Mouse (Mus musculus): Measurements from ENCODE around the gene Trio. TPM values are rescaled to one million over a fixed set of nuclear protein-coding genes. Genes with fewer than 3 reads are reported as not detected.
A peak's percentile ranks its signal among the peaks of the same experiment; 100 is the strongest.

Gene Trio
- polyA plus RNA-seq (2016; fragmentation: Nextera tagmentation; extraction: Ambion mirVana), result 73.6 and 82.3 TPM in 2 replicates

DNA sequence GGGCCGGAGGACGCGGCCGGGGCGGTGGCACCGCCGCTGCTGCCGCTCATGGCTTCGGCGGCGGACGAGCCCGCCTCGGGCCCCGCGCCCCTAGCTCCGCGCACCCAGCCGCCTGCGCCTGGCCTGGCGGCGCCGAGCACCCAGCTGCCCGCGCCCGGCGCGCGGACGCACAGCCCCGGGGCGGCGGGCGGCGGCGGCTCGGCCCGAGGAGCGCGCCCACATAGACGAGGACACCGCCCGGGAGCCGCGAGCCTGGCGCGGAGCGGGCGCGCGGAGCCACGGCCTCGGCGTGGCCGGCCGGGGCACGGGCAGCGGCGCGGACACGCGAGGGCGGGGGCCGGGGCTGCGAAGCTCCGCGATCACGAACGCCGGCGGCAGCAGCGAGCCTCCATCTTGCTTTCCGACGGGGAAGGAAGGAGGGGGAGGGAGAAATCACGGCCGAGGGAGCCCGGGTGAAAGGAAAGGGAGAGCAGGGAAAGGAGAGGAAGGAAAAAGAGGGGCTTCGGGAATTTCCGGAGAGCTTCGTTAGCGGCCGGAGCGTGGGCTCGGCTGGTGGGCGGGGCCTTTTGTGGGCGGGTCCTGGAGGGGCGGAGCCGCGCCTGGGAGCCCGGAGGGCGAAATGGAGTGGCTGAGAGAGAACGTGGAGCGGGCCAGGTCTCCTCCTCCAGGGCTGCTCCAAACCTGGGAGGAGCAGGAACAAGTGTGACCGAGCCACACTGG lies at the start of gene Trio:
Gene Trio (minus strand): TSS at position 402 of the 720 bp plus-strand sequence.
- Histone ChIP-seq H3K9me3 (no peaks in the 10 kb centered on the region), H3K4me2 (peak within 1 kb of the TSS; percentile 94), H3K27me3 (no peaks in the 10 kb centered on the region), H3K9ac (replicated peaks) (peak within 1 kb of the TSS; percentile 97), H3K36me3 (no peaks in the 10 kb centered on the region), H3K4me3 (replicated peaks) (peak within 1 kb of the TSS; percentile 94), H3K4me1 (replicated peaks) (peaks cover 38% of the 10 kb centered on the region), H3K27ac (peak within 1 kb of the TSS; percentile 96)
- under 1% methylated on average over 85 of the region's 94 CpGs for whole genome bisulfite sequencing
- peak; percentile 96 for ATAC-seq (ENCODE audit: insufficient number of reproducible peaks, insufficient read depth, low FRiP score, low TSS enrichment, low read depth)

DNA sequence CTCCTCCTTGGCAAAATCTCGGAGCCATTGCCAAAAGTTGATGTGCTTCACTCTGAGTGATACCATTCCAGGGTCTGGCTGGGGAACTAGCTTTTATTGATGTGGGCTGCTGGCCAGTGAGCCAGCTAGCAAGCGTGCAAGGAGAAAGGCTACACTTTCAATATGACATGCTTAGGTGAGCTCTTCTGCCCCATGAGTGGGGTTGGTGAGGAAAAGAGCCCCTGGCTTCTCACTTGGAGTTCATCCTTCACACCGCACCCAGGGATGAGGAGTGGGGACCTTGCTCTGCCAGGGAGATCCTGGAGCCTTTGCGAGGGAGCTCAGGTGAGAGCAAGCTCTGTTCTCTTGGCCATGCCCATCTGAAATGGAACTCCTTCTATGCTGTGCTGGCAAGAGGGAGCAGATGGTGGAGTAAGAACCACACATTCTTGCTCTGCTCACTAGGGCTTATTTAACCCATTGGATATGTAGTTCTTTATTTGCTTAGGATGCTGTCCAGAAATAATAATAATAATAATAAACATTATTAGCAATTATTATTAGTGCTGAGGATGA lies 48.8 kb upstream of the Trio start:
- WGBS, result 88% methylated on average over 4 of the region's 4 CpGs
- Histone ChIP-seq H3K4me3 (replicated peaks) (no peak overlapping the region), H3K9ac (replicated peaks) (no peak overlapping the region), H3K27me3 (peaks cover 18% of the 10 kb centered on the region), H3K36me3 (no peaks in the 10 kb centered on the region), H3K9me3 (no peaks in the 10 kb centered on the region), H3K4me2 (no peak overlapping the region), H3K27ac (no peak overlapping the region), H3K4me1 (replicated peaks) (no peaks in the 10 kb centered on the region)
- ATAC-seq (ENCODE audit: insufficient number of reproducible peaks, insufficient read depth, low FRiP score, low TSS enrichment, low read depth), result no peak

- Histone ChIP-seq H3K9me3 (no peaks in the 10 kb centered on the region), H3K9ac (replicated peaks) (no peak overlapping the region), H3K27ac (no peak overlapping the region), H3K4me2 (no peak overlapping the region), H3K27me3 (peaks cover 18% of the 10 kb centered on the region), H3K4me1 (replicated peaks) (no peaks in the 10 kb centered on the region), H3K4me3 (replicated peaks) (no peak overlapping the region), H3K36me3 (no peaks in the 10 kb centered on the region)
- WGBS, result 32% methylated on average over 7 of the region's 7 CpGs
- no peak for ATAC-seq (ENCODE audit: insufficient number of reproducible peaks, insufficient read depth, low FRiP score, low TSS enrichment, low read depth)
These were observed 46.0 kb upstream of the Trio start for GRCm38 (mm10) chr15:28071601-28072000.

DNA sequence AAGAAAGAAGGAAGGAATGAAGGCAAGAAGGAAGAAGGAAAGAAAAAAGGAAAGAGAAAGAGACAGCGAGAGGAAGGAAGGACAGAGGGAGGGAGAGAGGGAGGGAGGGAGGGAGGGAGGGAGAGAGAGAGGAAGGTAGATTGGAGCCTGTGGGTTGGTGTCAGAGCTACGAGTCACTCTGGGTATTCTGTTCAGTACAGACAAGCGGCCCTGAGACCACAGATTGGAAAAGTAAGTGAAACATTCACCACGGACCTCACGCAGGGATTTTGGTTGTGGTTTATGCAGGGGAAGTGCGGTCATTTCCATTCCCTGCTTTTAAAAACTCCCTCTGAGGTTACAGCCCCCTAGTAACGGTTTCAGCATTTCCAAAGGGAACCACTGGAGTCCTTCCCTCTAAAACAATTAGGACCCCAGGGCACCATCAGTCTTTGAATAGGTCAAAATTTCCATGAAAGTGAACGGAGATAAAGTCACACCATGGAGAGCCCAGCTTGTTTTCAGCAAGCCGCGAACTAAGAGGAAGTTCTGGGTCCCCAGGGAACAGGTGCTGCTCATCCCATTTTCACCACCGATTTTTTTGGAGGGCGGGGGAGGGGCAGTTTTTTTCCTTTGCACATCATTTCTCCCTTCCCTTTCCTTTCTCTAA lies 45.2 kb upstream of the Trio start:
- H3K9me3 ChIP-seq, result no peaks in the 10 kb centered on the region
- no peak overlapping the region for H3K4me3 ChIP-seq (replicated peaks)
- peak overlapping the region; percentile 26; the same call in 1 of the 2 replicates for H3K4me2 ChIP-seq
- no peaks in the 10 kb centered on the region for H3K36me3 ChIP-seq
- no peaks in the 10 kb centered on the region for H3K4me1 ChIP-seq (replicated peaks)
- peaks cover 18% of the 10 kb centered on the region for H3K27me3 ChIP-seq
- ATAC-seq (ENCODE audit: insufficient number of reproducible peaks, insufficient read depth, low FRiP score, low TSS enrichment, low read depth), result no peak
- no peak overlapping the region for H3K27ac ChIP-seq
- H3K9ac ChIP-seq (replicated peaks), result no peak overlapping the region
- 4% methylated on average over 12 of the region's 12 CpGs for WGBS

- Histone ChIP-seq H3K4me3 (replicated peaks) (no peak overlapping the region), H3K36me3 (no peaks in the 10 kb centered on the region), H3K9me3 (no peaks in the 10 kb centered on the region), H3K27ac (no peak overlapping the region), H3K4me1 (replicated peaks) (no peaks in the 10 kb centered on the region), H3K9ac (replicated peaks) (no peak overlapping the region), H3K27me3 (peaks cover 18% of the 10 kb centered on the region), H3K4me2 (no peak overlapping the region)
- no peak for ATAC-seq (ENCODE audit: insufficient number of reproducible peaks, insufficient read depth, low FRiP score, low TSS enrichment, low read depth)
- WGBS, result 60% methylated on average over 5 of the region's 5 CpGs
These were observed 44.6 kb upstream of the Trio start for GRCm38 (mm10) chr15:28070221-28070620.

GRCm38 (mm10) chr15:28067373-28067772 lies 41.7 kb upstream of the Trio start:
- Histone ChIP-seq H3K4me1 (replicated peaks) (no peaks in the 10 kb centered on the region), H3K27ac (no peak overlapping the region), H3K4me3 (replicated peaks) (no peak overlapping the region), H3K9me3 (0 out of 2 replicates have a peak, but pooled peaks cover 4% of the 10 kb centered on the region), H3K36me3 (no peaks in the 10 kb centered on the region), H3K27me3 (peaks cover 18% of the 10 kb centered on the region), H3K4me2 (no peak overlapping the region), H3K9ac (replicated peaks) (no peak overlapping the region)
- ATAC-seq (ENCODE audit: insufficient number of reproducible peaks, insufficient read depth, low FRiP score, low TSS enrichment, low read depth), result no peak

DNA sequence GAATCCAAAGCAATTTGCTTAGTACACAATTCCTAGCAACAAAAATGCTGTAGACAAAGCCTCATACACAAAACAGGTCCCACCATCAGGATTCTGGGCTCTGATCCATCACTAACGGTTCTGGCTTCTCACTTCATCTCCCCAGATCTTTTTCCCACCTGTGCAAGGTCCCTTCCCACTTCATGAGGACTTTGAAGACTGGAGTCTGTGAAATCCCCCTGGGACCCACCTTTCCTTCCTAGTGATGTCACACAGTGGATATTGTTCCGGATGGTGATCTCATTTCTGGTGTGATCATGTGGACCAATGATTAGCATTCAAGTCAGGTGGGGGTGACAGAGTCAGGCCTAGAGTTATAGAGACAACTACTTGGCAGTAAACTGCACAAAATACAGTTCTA lies 40.8 kb upstream of the Trio start:
- no peak overlapping the region for H3K4me2 ChIP-seq
- no peak overlapping the region for H3K27ac ChIP-seq
- H3K4me3 ChIP-seq (replicated peaks), result no peak overlapping the region
- no peaks in the 10 kb centered on the region for H3K4me1 ChIP-seq (replicated peaks)
- H3K9ac ChIP-seq (replicated peaks), result no peak overlapping the region
- WGBS, result 77% methylated on average over 2 of the region's 2 CpGs
- ATAC-seq (ENCODE audit: insufficient number of reproducible peaks, insufficient read depth, low FRiP score, low TSS enrichment, low read depth), result no peak
- H3K36me3 ChIP-seq, result no peaks in the 10 kb centered on the region
- peaks cover 11% of the 10 kb centered on the region for H3K27me3 ChIP-seq
- 0 out of 2 replicates have a peak, but pooled peaks cover 4% of the 10 kb centered on the region for H3K9me3 ChIP-seq

DNA sequence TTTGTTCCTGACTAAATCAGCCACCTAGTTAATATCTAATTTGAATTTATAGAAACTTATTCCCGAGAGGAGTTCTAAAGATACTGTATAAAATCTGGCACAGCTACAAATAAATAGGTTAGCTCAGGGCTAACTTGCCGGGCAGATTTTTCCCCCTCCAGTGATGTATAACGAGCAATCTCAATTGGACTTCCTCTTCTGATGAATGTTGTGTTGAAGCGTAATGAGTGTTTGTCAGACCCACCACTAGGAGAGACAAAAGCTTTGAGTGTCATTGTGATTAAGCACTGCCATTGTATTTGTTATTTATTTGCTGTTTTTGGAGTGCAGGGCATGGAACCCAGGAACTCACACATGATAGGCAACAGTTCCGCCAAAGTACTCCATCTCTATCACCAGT lies 39.9 kb upstream of the Trio start:
- H3K4me1 ChIP-seq (replicated peaks), result no peaks in the 10 kb centered on the region
- no peak overlapping the region for H3K9ac ChIP-seq (replicated peaks)
- H3K4me2 ChIP-seq, result no peak overlapping the region
- H3K9me3 ChIP-seq, result 0 out of 2 replicates have a peak, but pooled peaks cover 4% of the 10 kb centered on the region
- peaks cover 2% of the 10 kb centered on the region; the same call in 1 of the 2 replicates for H3K27me3 ChIP-seq
- no peaks in the 10 kb centered on the region for H3K36me3 ChIP-seq
- WGBS, result 56% methylated on average over 5 of the region's 5 CpGs
- H3K4me3 ChIP-seq (replicated peaks), result no peak overlapping the region
- no peak overlapping the region for H3K27ac ChIP-seq
- ATAC-seq (ENCODE audit: insufficient number of reproducible peaks, insufficient read depth, low FRiP score, low TSS enrichment, low read depth), result no peak

- 57% methylated on average over 1 of the region's 1 CpGs for WGBS
- ATAC-seq (ENCODE audit: insufficient number of reproducible peaks, insufficient read depth, low FRiP score, low TSS enrichment, low read depth), result no peak
- H3K4me3 ChIP-seq (replicated peaks), result no peak overlapping the region
These were observed 39.1 kb upstream of the Trio start for GRCm38 (mm10) chr15:28064733-28065088.

GRCm38 (mm10) chr15:28064081-28064732 lies 38.6 kb upstream of the Trio start:
- Histone ChIP-seq H3K9ac (replicated peaks) (no peak overlapping the region), H3K4me1 (replicated peaks) (no peaks in the 10 kb centered on the region; the same call in 1 of the 2 replicates), H3K27ac (no peak overlapping the region), H3K27me3 (no peaks in the 10 kb centered on the region), H3K9me3 (0 out of 2 replicates have a peak, but pooled peaks cover 4% of the 10 kb centered on the region), H3K4me2 (no peak overlapping the region), H3K4me3 (replicated peaks) (no peak overlapping the region), H3K36me3 (no peaks in the 10 kb centered on the region)
- WGBS, result 69% methylated on average over 13 of the region's 13 CpGs
- no peak for ATAC-seq (ENCODE audit: insufficient number of reproducible peaks, insufficient read depth, low FRiP score, low TSS enrichment, low read depth)

More at GRCm38 (mm10) chr15:28064733-28065088, 39.1 kb upstream of the Trio start:
- Histone ChIP-seq H3K9ac (replicated peaks) (no peak overlapping the region), H3K27me3 (no peaks in the 10 kb centered on the region), H3K27ac (no peak overlapping the region), H3K9me3 (0 out of 2 replicates have a peak, but pooled peaks cover 4% of the 10 kb centered on the region), H3K4me1 (replicated peaks) (no peaks in the 10 kb centered on the region; the same call in 1 of the 2 replicates), H3K36me3 (no peaks in the 10 kb centered on the region), H3K4me2 (no peak overlapping the region)

GRCm38 (mm10) chr15:28063466-28063865 lies 37.8 kb upstream of the Trio start:
- Histone ChIP-seq H3K27me3 (no peaks in the 10 kb centered on the region), H3K4me1 (replicated peaks) (no peaks in the 10 kb centered on the region; the same call in 1 of the 2 replicates), H3K4me3 (replicated peaks) (no peak overlapping the region), H3K9me3 (0 out of 2 replicates have a peak, but pooled peaks cover 4% of the 10 kb centered on the region), H3K4me2 (no peak overlapping the region), H3K36me3 (no peaks in the 10 kb centered on the region), H3K9ac (replicated peaks) (no peak overlapping the region), H3K27ac (no peak overlapping the region)
- WGBS, result 95% methylated on average over 2 of the region's 2 CpGs
- ATAC-seq (ENCODE audit: insufficient number of reproducible peaks, insufficient read depth, low FRiP score, low TSS enrichment, low read depth), result no peak
